Mouse (Mus musculus) ES-E14 (cell line): ENCODE measurements at regions not wholly inside any gene's neighbourhood (a gene's known extent, or its start where the extent isn't known, plus 50 kb on each side); places are given as distances from the start of the nearest gene placed in this dataset.

Experiments
- DNase-seq: peaks from one replicate; pipeline ENCODE4 v3.0.0-alpha.2; 2013; ENCODE audit warnings: low read depth, low spot score
- H3K27ac ChIP-seq: 2 replicates; pipeline ENCODE4 v1.5.1; 2012; ENCODE audit warnings: low read depth, mild to moderate bottlenecking, low read length, moderate library complexity, mixed read lengths; ENCODE audit not compliant: poor library complexity, insufficient read depth, severe bottlenecking
- H3K36me3 ChIP-seq: 2 replicates; pipeline ENCODE4 v1.6.1; 2012; ENCODE audit warnings: mild to moderate bottlenecking, low read length, moderate library complexity, mixed read lengths; ENCODE audit not compliant: control insufficient read depth, poor library complexity, insufficient read depth, severe bottlenecking
- H3K4me1 ChIP-seq, 2 experiments: fragments of 150-350 bp in 1 of 2; sonication (generic) in 1 of 2; 2 replicates each; pipeline ENCODE4 v1.6.1; 2012; ENCODE audit warnings: low read length in 2 of 2, mild to moderate bottlenecking in 1 of 2, mixed read lengths in 1 of 2; ENCODE audit not compliant: control insufficient read depth in 2 of 2, insufficient read depth in 2 of 2, poor library complexity in 1 of 2
- H3K4me3 ChIP-seq, 2 experiments: fragments of 150-350 bp in 1 of 2; sonication (generic) in 1 of 2; 2 replicates each; pipeline ENCODE4 v1.5.1; 2012; ENCODE audit warnings: low read length in 2 of 2, low read depth in 1 of 2, mild to moderate bottlenecking in 1 of 2, mixed read lengths in 1 of 2; ENCODE audit not compliant: insufficient read depth in 1 of 2, poor library complexity in 1 of 2, severe bottlenecking in 1 of 2
- H3K9ac ChIP-seq: 2 replicates; pipeline ENCODE4 v1.6.1; 2012; ENCODE audit warnings: low read depth, mild to moderate bottlenecking, low read length, mixed read lengths; ENCODE audit not compliant: poor library complexity, insufficient read depth, severe bottlenecking
- H3K9me3 ChIP-seq: fragments of 150-350 bp; sonication (generic); 2 replicates; pipeline ENCODE4 v1.6.1; 2012; ENCODE audit warnings: low read depth, mild to moderate bottlenecking, low read length; ENCODE audit not compliant: control insufficient read depth, insufficient read depth
- CHD2 ChIP-seq: IDR thresholded peaks from 2 replicates; pipeline ENCODE4 v1.6.1; 2014; ENCODE audit warnings: mild to moderate bottlenecking, low read depth, low read length, inconsistent platforms
- HCFC1 ChIP-seq: IDR thresholded peaks from 2 replicates; pipeline ENCODE4 v1.6.1; 2012; ENCODE audit warnings: low read length, inconsistent platforms, borderline replicate concordance; ENCODE audit not compliant: insufficient read depth
- MAFK ChIP-seq: IDR thresholded peaks from 2 replicates; pipeline ENCODE4 v1.6.1; 2014; ENCODE audit warnings: mild to moderate bottlenecking, low read depth, low read length, inconsistent platforms; ENCODE audit not compliant: insufficient read depth
- ZC3H11A ChIP-seq: IDR thresholded peaks from 2 replicates; pipeline ENCODE4 v1.6.1; 2012; ENCODE audit warnings: low read depth, mild to moderate bottlenecking, inconsistent platforms, low read length, borderline replicate concordance
- ZNF384 ChIP-seq: IDR thresholded peaks from 2 replicates; pipeline ENCODE4 v1.6.1; 2012; ENCODE audit warnings: low read depth, low read length, inconsistent platforms
- in situ Hi-C, 2 experiments: fragments of 600-800 bp; cut with MboI; formaldehyde crosslinking; loops; one replicate each; pipeline ENCODE4 v1.15.1; 2025; ENCODE audit warnings: low sequenced_read_pairs in 2 of 2, inconsistent platforms in 1 of 2; ENCODE audit not compliant: unreplicated experiment in 2 of 2

GRCm38 (mm10) chr4:81005507-81006328, 95.3 kb downstream of the Lurap1l start:
- Histone ChIP-seq H3K4me1 (no peaks in the 10 kb centered on the region), H3K27ac (no peak overlapping the region), H3K9me3 (no peaks in the 10 kb centered on the region), H3K4me3 (no peak overlapping the region), H3K9ac (no peak overlapping the region), H3K36me3 (no peaks in the 10 kb centered on the region)
- in situ Hi-C loops: no loop called here
- DNase-seq: no peak
- TF ChIP-seq HCFC1 (no peak), CHD2 (no peak), MAFK (no peak), ZNF384 (no peak), ZC3H11A (no peak)

- Histone ChIP-seq H3K27ac (no peak overlapping the region), H3K9me3 (no peaks in the 10 kb centered on the region), H3K9ac (no peak overlapping the region), H3K4me3 (no peak overlapping the region), H3K36me3 (no peaks in the 10 kb centered on the region), H3K4me1 (no peaks in the 10 kb centered on the region)
- in situ Hi-C loops: no loop called here
- no peak for DNase-seq
- TF ChIP-seq ZNF384 (no peak), MAFK (no peak), CHD2 (no peak), ZC3H11A (no peak), HCFC1 (no peak)
These were observed 96.1 kb downstream of the Lurap1l start for GRCm38 (mm10) chr4:81006546-81006945.

- TF ChIP-seq ZC3H11A: no peak
- no peak for TF ChIP-seq CHD2
- TF ChIP-seq ZNF384: no peak
- TF ChIP-seq HCFC1: no peak
- TF ChIP-seq MAFK: no peak
- no peak overlapping the region for H3K9ac ChIP-seq
- in situ Hi-C loops: no loop called here
- H3K27ac ChIP-seq: no peak overlapping the region
- H3K9me3 ChIP-seq: 0 out of 2 replicates have a peak, but pooled peaks cover 2% of the 10 kb centered on the region
- DNase-seq: no peak
- H3K4me3 ChIP-seq: no peak overlapping the region
- H3K4me1 ChIP-seq: no peaks in the 10 kb centered on the region
- H3K36me3 ChIP-seq: no peaks in the 10 kb centered on the region
These were observed 111.4 kb downstream of the Lurap1l start for GRCm38 (mm10) chr4:81021850-81022249.

GRCm38 (mm10) chr4:81023436-81023983, 113.1 kb downstream of the Lurap1l start:
- Histone ChIP-seq H3K4me3 (no peak overlapping the region), H3K9me3 (0 out of 2 replicates have a peak, but pooled peaks cover 2% of the 10 kb centered on the region), H3K9ac (no peak overlapping the region), H3K4me1 (no peaks in the 10 kb centered on the region), H3K27ac (no peak overlapping the region), H3K36me3 (no peaks in the 10 kb centered on the region)
- no peak for TF ChIP-seq ZC3H11A
- TF ChIP-seq MAFK: no peak
- TF ChIP-seq CHD2: no peak
- TF ChIP-seq HCFC1: no peak
- TF ChIP-seq ZNF384: no peak
- peak; percentile 24 for DNase-seq
- in situ Hi-C loops: no loop called here
